ENCODE assay signal across 20 mouse cellular contexts in genomic region chr15:3449564-3449963, GRCm38 (mm10).
"Had no signal": no experiment of that assay in that cellular context is flagged by ENCODE, and none has a peak within 500 bp of the region (broad histone marks: within the 10 kb centered on the region; RNA-seq: fewer than 3 reads in every experiment).

No protein-coding gene starts in this region.

- H3K9ac ChIP-seq: limb, embryonic 13.5 days; liver, embryonic 15.5 days; midbrain, embryonic 13.5 days; neural tube, embryonic 13.5 days; stomach, embryonic 15.5 days had no signal

- H3K4me1 ChIP-seq: limb, embryonic 10.5 days; liver, embryonic 15.5 days; midbrain, embryonic 13.5 days; neural tube, embryonic 13.5 days; stomach, embryonic 15.5 days had no signal

- H3K27ac ChIP-seq: kidney, postnatal 0 days; layer of hippocampus, adult 2 months; limb, embryonic 10.5 days; limb, embryonic 13.5 days; liver, embryonic 15.5 days; macrophage; midbrain, embryonic 13.5 days; neural tube, embryonic 13.5 days; stomach, embryonic 15.5 days had no signal

- H3K27me3 ChIP-seq: limb, embryonic 13.5 days; liver, embryonic 15.5 days; midbrain, embryonic 13.5 days; neural tube, embryonic 13.5 days; stomach, embryonic 15.5 days had no signal

- DNase-seq: kidney, adult 2 months; kidney, postnatal 25 days; layer of hippocampus, adult 9-11 months; lung, adult 2 months; retina, postnatal 1 day; right cerebral cortex, postnatal 25 days; spleen, adult 18-20 months; thymus, postnatal 25 days had no signal

- ATAC-seq: midbrain, embryonic 13.5 days; midbrain, embryonic 16.5 days had no signal

- H3K36me3 ChIP-seq: limb, embryonic 10.5 days; limb, embryonic 13.5 days; liver, embryonic 15.5 days; midbrain, embryonic 13.5 days; neural tube, embryonic 13.5 days; stomach, embryonic 15.5 days had no signal

- H3K4me3 ChIP-seq: layer of hippocampus, adult 2 months; limb, embryonic 10.5 days; limb, embryonic 13.5 days; liver, embryonic 15.5 days; midbrain, embryonic 13.5 days; myocyte; neural tube, embryonic 13.5 days; stomach, embryonic 15.5 days had no signal

- H3K9me3 ChIP-seq: limb, embryonic 10.5 days; limb, embryonic 13.5 days; liver, embryonic 15.5 days; midbrain, embryonic 13.5 days; neural tube, embryonic 13.5 days; stomach, embryonic 15.5 days had no signal

- H3K4me2 ChIP-seq: limb, embryonic 13.5 days; liver, embryonic 11.5 days; liver, embryonic 15.5 days; midbrain, embryonic 13.5 days; neural tube, embryonic 13.5 days; stomach, embryonic 15.5 days had no signal
